In the genomic region with DNA sequence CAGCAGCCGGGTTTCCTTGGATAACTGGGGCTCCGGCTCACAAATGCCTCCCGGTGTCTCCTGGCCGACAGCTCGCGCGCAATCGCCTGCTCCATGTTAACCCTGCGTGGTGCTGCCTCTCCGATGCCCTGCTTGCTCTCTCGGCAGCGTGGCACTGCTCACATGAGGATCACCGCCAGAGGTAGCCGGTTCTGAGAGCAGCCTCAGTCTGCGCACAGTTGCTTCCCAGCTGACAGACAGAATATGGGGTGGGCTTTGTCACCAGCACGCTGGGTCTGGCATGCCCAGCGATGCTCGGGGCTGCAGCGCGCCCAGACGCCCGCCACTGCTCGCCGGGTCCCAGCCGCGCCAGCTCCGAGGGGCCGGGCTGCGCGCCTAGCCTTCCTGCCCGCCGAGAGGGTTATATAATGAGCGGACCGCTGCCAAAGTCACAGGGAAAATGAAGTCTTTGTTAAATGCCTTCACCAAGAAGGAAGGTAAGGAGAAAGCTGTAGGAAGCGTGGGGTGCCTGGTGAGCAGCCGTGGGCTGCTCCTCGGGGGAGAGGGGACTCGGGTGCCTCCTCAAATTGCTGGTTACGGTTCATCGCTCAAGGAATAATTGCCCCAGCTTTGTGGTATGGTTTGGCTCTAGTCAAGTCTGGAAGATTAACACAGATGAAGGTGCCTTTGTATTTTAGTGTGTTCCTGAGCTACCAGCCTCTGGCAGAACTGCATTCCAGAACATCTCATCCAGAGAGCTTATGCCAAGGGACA, we compare ENCODE assay signal across 9 mouse cellular contexts.
DNase-seq lines count a peak whose midpoint lies in the region; ATAC-seq and TF ChIP-seq lines count a peak whose summit lies in the region.
"Had no signal": no experiment of that assay in that cellular context is flagged by ENCODE, and none has a peak within 500 bp of the region (broad histone marks: within the 10 kb centered on the region; RNA-seq: fewer than 3 reads in every experiment).

No protein-coding gene starts in this region.

- peak overlapping the region; percentile 19 for H3K4me3 ChIP-seq in lung, embryonic 14.5 days (ENCODE audit: low read depth, low read length)
- H3K4me3 ChIP-seq in embryonic facial prominence, embryonic 10.5 days = peak overlapping the region; percentile 52
- H3K4me3 ChIP-seq in neural tube, embryonic 11.5 days (ENCODE audit: low read depth, low read length) = peak overlapping the region; percentile 31

- no peak overlapping the region for H3K27ac ChIP-seq in lung, embryonic 14.5 days (ENCODE audit: low read depth)
- no peak overlapping the region for H3K27ac ChIP-seq in embryonic facial prominence, embryonic 10.5 days (replicated peaks)
- H3K27ac ChIP-seq in neural tube, embryonic 11.5 days (ENCODE audit: low read depth, low read length) = no peak overlapping the region
- H3K27ac ChIP-seq: liver, embryonic 14.5 days had no signal

- peak; percentile 22 for DNase-seq in lung, embryonic 14.5 days
- no peak for DNase-seq in lung, postnatal 14 days
- DNase-seq in embryonic facial prominence, embryonic 10.5 days (ENCODE audit: low spot score) = peak; percentile 35
- DNase-seq in heart, postnatal 4 days = peak; percentile 32
- peak; percentile 49 for DNase-seq in layer of hippocampus, adult 9-11 months
- DNase-seq in neural tube, embryonic 11.5 days (ENCODE audit: low spot score) = peak; percentile 66
- DNase-seq in gastrocnemius, postnatal 10 days = no peak
- no peak for DNase-seq in adipocyte (ENCODE audit: low spot score)

- H3K9me3 ChIP-seq in lung, embryonic 14.5 days (ENCODE audit: low read depth, low read length) = no peaks in the 10 kb centered on the region
- H3K9me3 ChIP-seq in embryonic facial prominence, embryonic 10.5 days = no peaks in the 10 kb centered on the region
- no peaks in the 10 kb centered on the region for H3K9me3 ChIP-seq in neural tube, embryonic 11.5 days (ENCODE audit: control insufficient read depth, low read length)

- no peak overlapping the region for H3K9ac ChIP-seq in lung, embryonic 14.5 days
- H3K9ac ChIP-seq in neural tube, embryonic 11.5 days (ENCODE audit: low read length) = peak overlapping the region; percentile 62
- H3K9ac ChIP-seq: liver, embryonic 14.5 days had no signal

- H3K4me2 ChIP-seq in lung, embryonic 14.5 days = peak overlapping the region; percentile 53
- H3K4me2 ChIP-seq in neural tube, embryonic 11.5 days (ENCODE audit: low read depth) = peak overlapping the region; percentile 61

- H3K36me3 ChIP-seq in lung, embryonic 14.5 days (ENCODE audit: insufficient read depth) = no peaks in the 10 kb centered on the region
- H3K36me3 ChIP-seq in embryonic facial prominence, embryonic 10.5 days (replicated peaks) = no peaks in the 10 kb centered on the region
- no peaks in the 10 kb centered on the region for H3K36me3 ChIP-seq in neural tube, embryonic 11.5 days (ENCODE audit: control insufficient read depth, insufficient read depth, low read length)

- peaks cover 29% of the 10 kb centered on the region for H3K27me3 ChIP-seq in lung, embryonic 14.5 days (ENCODE audit: insufficient read depth, low read length)
- H3K27me3 ChIP-seq in embryonic facial prominence, embryonic 10.5 days (replicated peaks; ENCODE audit: low read depth, poor library complexity, severe bottlenecking) = peaks cover 76% of the 10 kb centered on the region
- peaks cover 13% of the 10 kb centered on the region; the same call in 1 of the 2 replicates for H3K27me3 ChIP-seq in neural tube, embryonic 11.5 days (ENCODE audit: control insufficient read depth, insufficient read depth, low read length)

- no peak for TF ChIP-seq CTCF in lung, embryonic 14.5 days (IDR thresholded peaks at IDR 0.05; ENCODE audit: low read depth)

- H3K4me1 ChIP-seq in lung, embryonic 14.5 days (ENCODE audit: insufficient read depth) = no peaks in the 10 kb centered on the region
- H3K4me1 ChIP-seq in embryonic facial prominence, embryonic 10.5 days = peaks cover 15% of the 10 kb centered on the region
- H3K4me1 ChIP-seq in neural tube, embryonic 11.5 days (ENCODE audit: control insufficient read depth, insufficient read depth, low read length) = peaks cover 4% of the 10 kb centered on the region

- ATAC-seq in lung, embryonic 14.5 days (ENCODE audit: insufficient read depth) = peak; percentile 44; the same call in 1 of the 2 replicates
- ATAC-seq in neural tube, embryonic 11.5 days (ENCODE audit: insufficient read depth, low FRiP score, low TSS enrichment) = peak; percentile 53; the same call in 1 of the 2 replicates

- 6% methylated on average over 40 of the region's 40 CpGs for WGBS in lung, embryonic 14.5 days
- 4% methylated on average over 40 of the region's 40 CpGs for WGBS in embryonic facial prominence, embryonic 10.5 days
- 4% methylated on average over 40 of the region's 40 CpGs for WGBS in neural tube, embryonic 11.5 days

Comparison
In these comparisons a context has a peak if more than half of its experiments do, and no peak if none do; other contexts are left out.
1. DNase-seq: peak in lung, embryonic 14.5 days (single experiment), embryonic facial prominence, embryonic 10.5 days (single experiment), heart, postnatal 4 days (single experiment), layer of hippocampus, adult 9-11 months (single experiment) and neural tube, embryonic 11.5 days (single experiment); none in lung, postnatal 14 days (single experiment), gastrocnemius, postnatal 10 days (single experiment) and adipocyte (single experiment).
2. Peak in every context shown above with its lines, with median percentiles within 50 percentile points of each other: H3K4me3 ChIP-seq.